ENCODE assay signal across 9 mouse cellular contexts in the genomic region with DNA sequence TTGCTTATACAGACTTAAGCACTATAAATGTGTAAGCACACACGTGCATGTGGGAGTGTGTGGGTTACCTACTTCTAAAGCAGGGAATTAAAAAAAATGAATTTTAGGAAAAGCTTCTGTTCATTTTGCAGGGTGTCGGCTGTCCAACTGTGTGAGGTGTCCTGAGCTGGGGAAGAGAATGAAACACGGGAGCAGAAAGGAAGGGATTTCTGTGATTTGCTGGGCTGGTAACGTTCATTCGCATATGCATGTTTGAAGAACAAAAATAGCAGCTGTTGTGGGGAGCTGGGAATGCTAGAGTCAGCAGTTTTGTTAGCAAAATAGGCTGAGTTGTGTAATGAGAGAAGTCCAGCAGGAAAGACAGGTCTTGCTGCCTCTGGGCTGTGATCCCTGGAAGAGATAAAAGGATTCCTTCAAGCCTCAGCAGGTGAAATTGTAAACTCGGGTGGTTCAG.
DNase-seq lines count a peak whose midpoint lies in the region; ATAC-seq lines count a peak whose summit lies in the region.
"Had no signal": no experiment of that assay in that cellular context is flagged by ENCODE, and none has a peak within 500 bp of the region (broad histone marks: within the 10 kb centered on the region; RNA-seq: fewer than 3 reads in every experiment).

No protein-coding gene starts in this region.

- no peaks in the 10 kb centered on the region for H3K36me3 ChIP-seq in liver, embryonic 12.5 days
- H3K36me3 ChIP-seq in liver, embryonic 11.5 days (ENCODE audit: control insufficient read depth, insufficient read depth, low read length) = no peaks in the 10 kb centered on the region
- no peaks in the 10 kb centered on the region for H3K36me3 ChIP-seq in embryonic facial prominence, embryonic 12.5 days
- no peaks in the 10 kb centered on the region for H3K36me3 ChIP-seq in kidney, embryonic 16.5 days (ENCODE audit: insufficient read depth, low read length)

- no peak overlapping the region for H3K27ac ChIP-seq in liver, embryonic 12.5 days
- H3K27ac ChIP-seq in liver, embryonic 11.5 days (ENCODE audit: low read depth, low read length) = no peak overlapping the region
- H3K27ac ChIP-seq in embryonic facial prominence, embryonic 12.5 days = 0 out of 2 replicates have a peak overlapping the region, but pooled peaks have one; percentile 17
- H3K27ac ChIP-seq in kidney, embryonic 16.5 days (ENCODE audit: low read length) = peak overlapping the region; percentile 12; the same call in 1 of the 2 replicates
- H3K27ac ChIP-seq: heart, adult 2 months had no signal

- WGBS in liver, embryonic 12.5 days (ENCODE audit: insufficient replicate concordance) = 59% methylated on average over 6 of the region's 6 CpGs
- 66% methylated on average over 6 of the region's 6 CpGs for WGBS in liver, embryonic 11.5 days
- WGBS in embryonic facial prominence, embryonic 12.5 days = 48% methylated on average over 6 of the region's 6 CpGs
- 24% methylated on average over 6 of the region's 6 CpGs for WGBS in kidney, embryonic 16.5 days

- no peak overlapping the region for H3K9ac ChIP-seq in liver, embryonic 12.5 days
- no peak overlapping the region for H3K9ac ChIP-seq in liver, embryonic 11.5 days (ENCODE audit: low read depth, low read length)
- no peak overlapping the region for H3K9ac ChIP-seq in embryonic facial prominence, embryonic 12.5 days
- no peak overlapping the region for H3K9ac ChIP-seq in kidney, embryonic 16.5 days (replicated peaks; ENCODE audit: low read length)

- H3K9me3 ChIP-seq in liver, embryonic 12.5 days (replicated peaks) = no peaks in the 10 kb centered on the region
- no peaks in the 10 kb centered on the region for H3K9me3 ChIP-seq in liver, embryonic 11.5 days (ENCODE audit: control insufficient read depth, low read length)
- no peaks in the 10 kb centered on the region for H3K9me3 ChIP-seq in embryonic facial prominence, embryonic 12.5 days
- no peaks in the 10 kb centered on the region for H3K9me3 ChIP-seq in kidney, embryonic 16.5 days (ENCODE audit: low read length)

- no peaks in the 10 kb centered on the region for H3K27me3 ChIP-seq in liver, embryonic 12.5 days (replicated peaks)
- H3K27me3 ChIP-seq in liver, embryonic 11.5 days (replicated peaks; ENCODE audit: control insufficient read depth, insufficient read depth, low read length) = no peaks in the 10 kb centered on the region
- H3K27me3 ChIP-seq in embryonic facial prominence, embryonic 12.5 days = no peaks in the 10 kb centered on the region
- H3K27me3 ChIP-seq in kidney, embryonic 16.5 days (ENCODE audit: insufficient read depth, low read length) = no peaks in the 10 kb centered on the region

- H3K4me3 ChIP-seq in liver, embryonic 12.5 days = no peak overlapping the region
- no peak overlapping the region for H3K4me3 ChIP-seq in liver, embryonic 11.5 days (ENCODE audit: low read depth, low read length)
- H3K4me3 ChIP-seq in embryonic facial prominence, embryonic 12.5 days = no peak overlapping the region
- H3K4me3 ChIP-seq in kidney, embryonic 16.5 days (ENCODE audit: low read length) = no peak overlapping the region
- H3K4me3 ChIP-seq: heart, adult 2 months had no signal

- no peak overlapping the region for H3K4me2 ChIP-seq in liver, embryonic 12.5 days
- no peak overlapping the region for H3K4me2 ChIP-seq in liver, embryonic 11.5 days
- H3K4me2 ChIP-seq in embryonic facial prominence, embryonic 12.5 days (replicated peaks) = no peak overlapping the region
- no peak overlapping the region for H3K4me2 ChIP-seq in kidney, embryonic 16.5 days (replicated peaks; ENCODE audit: low read depth, low read length)

- no peak for DNase-seq in liver, embryonic 11.5 days (ENCODE audit: low spot score)
- DNase-seq in right cerebral cortex, postnatal 36 days (ENCODE audit: low spot score in 2 of 2) = peak; percentile 15 to 54
- no peak for DNase-seq in spleen, adult 18-20 months
- DNase-seq: adrenal gland, adult 2 months had no signal

- ATAC-seq in liver, embryonic 12.5 days = 0 out of 2 replicates have a peak, but pooled peaks have one; percentile 3
- ATAC-seq in liver, embryonic 11.5 days (replicated peaks; ENCODE audit: low FRiP score) = no peak
- ATAC-seq in embryonic facial prominence, embryonic 12.5 days (ENCODE audit: insufficient number of reproducible peaks, insufficient read depth, low FRiP score, low TSS enrichment) = no peak
- peak; percentile 65; the same call in 1 of the 2 replicates for ATAC-seq in kidney, embryonic 16.5 days (ENCODE audit: low FRiP score, low TSS enrichment)
- no peak for ATAC-seq in granulocyte monocyte progenitor cell, adult 5-6 weeks (replicated peaks; ENCODE audit: poor library complexity, severe bottlenecking)

- H3K4me1 ChIP-seq in liver, embryonic 12.5 days = no peaks in the 10 kb centered on the region; the same call in 1 of the 2 replicates
- H3K4me1 ChIP-seq in liver, embryonic 11.5 days (replicated peaks; ENCODE audit: control insufficient read depth, insufficient read depth, low read length) = no peaks in the 10 kb centered on the region; the same call in 1 of the 2 replicates
- H3K4me1 ChIP-seq in embryonic facial prominence, embryonic 12.5 days = no peaks in the 10 kb centered on the region
- peaks cover 19% of the 10 kb centered on the region for H3K4me1 ChIP-seq in kidney, embryonic 16.5 days (ENCODE audit: insufficient read depth, low read length)

Comparison
In these comparisons a context has a peak if more than half of its experiments do, and no peak if none do; other contexts are left out.
1. ATAC-seq: peak in liver, embryonic 12.5 days (single experiment) and kidney, embryonic 16.5 days (single experiment); none in liver, embryonic 11.5 days (single experiment), embryonic facial prominence, embryonic 12.5 days (single experiment) and granulocyte monocyte progenitor cell, adult 5-6 weeks (single experiment).
2. H3K27ac ChIP-seq: peak in embryonic facial prominence, embryonic 12.5 days (single experiment) and kidney, embryonic 16.5 days (single experiment); none in liver, embryonic 12.5 days (single experiment) and liver, embryonic 11.5 days (single experiment).
3. DNase-seq: peak in right cerebral cortex, postnatal 36 days (2 of 2); none in liver, embryonic 11.5 days (single experiment) and spleen, adult 18-20 months (0 of 2).